Mouse (Mus musculus): ENCODE results near the gene Mrpl3. TPM values are rescaled to one million over a fixed set of nuclear protein-coding genes. Genes with fewer than 3 reads are reported as not detected.
"Not testable (repeated sequence)": the region's sequence is repeated elsewhere in the genome, so short reads cannot be mapped to it uniquely, and the experiment has no call there.

Gene Mrpl3
- total RNA-seq, 2 experiments from 2014 or later, result 79.4 to 84.8 TPM

DNA sequence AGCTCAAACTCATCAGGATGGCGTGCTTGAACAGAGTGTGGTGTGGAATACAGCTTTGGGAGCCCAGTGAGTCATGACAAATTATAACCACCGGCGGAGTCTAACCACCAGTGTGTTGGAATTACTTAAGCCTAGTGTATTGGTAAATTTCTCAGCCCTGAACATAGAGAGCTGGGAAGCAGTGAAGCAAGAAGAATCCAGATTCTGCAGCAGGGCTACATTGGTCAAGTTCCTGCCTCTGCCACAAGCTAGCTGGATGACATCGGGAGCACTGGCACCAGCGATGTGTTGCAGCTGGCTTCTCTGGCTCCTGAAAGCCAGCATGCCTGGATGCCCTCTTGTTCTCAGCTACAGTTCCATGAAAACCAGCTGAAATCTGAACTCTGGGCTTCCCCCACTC lies 50.9 kb downstream of the Mrpl3 start:
- intact Hi-C loops (cut with DNase I), result no loop called here
- DNase-seq (ENCODE audit: low spot score in 2 of 2), result no peak

DNA sequence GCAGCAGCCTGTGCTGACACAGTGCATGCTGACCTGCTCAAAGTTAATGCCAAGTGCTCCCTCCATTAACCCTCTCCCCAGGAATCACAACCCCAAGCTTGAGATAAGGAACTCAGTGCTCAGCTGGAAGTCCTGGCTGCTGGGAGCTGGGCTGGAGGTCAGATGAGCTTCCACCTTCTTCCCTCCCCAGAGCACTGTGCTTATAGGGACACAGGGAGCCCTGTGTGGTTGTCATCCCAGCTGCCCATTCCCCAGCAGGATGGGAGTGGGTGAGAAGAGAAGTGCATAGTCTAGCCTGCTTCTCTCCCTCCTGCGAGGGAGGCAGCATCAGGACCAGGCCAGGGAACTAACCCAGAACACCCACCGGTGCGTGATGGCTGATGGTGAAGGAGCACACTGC lies 72.2 kb downstream of the Mrpl3 start:
- intact Hi-C loops (cut with DNase I); DNase-seq (ENCODE audit: low spot score in 2 of 2): not testable (repeated sequence)

Other genes starting within 250 kb of the Mrpl3 start
- gene Nudt16, start 78.6 kb downstream of the Mrpl3 start, total RNA-seq (2021), result 10 to 100 TPM; 17.2 to 18.9 TPM
- not detected for gene 1700080E11Rik, start 91.9 kb downstream of the Mrpl3 start, total RNA-seq (2021)